Mouse (Mus musculus) intestine, embryonic 14.5 days (tissue): ENCODE measurements at regions not wholly inside any gene's neighbourhood (a gene's known extent, or its start where the extent isn't known, plus 50 kb on each side); places are given as distances from the start of the nearest gene placed in this dataset.

Experiments used
- ATAC-seq: fragments of 200-750 bp; cut with Nextera tagmentation; replicated peaks from 2 replicates; pipeline ENCODE4 v1.8.0; 2017; ENCODE audit warnings: low read depth, moderate number of reproducible peaks, moderate TSS enrichment, moderate library complexity; ENCODE audit not compliant: low FRiP score, low TSS enrichment
- DNase-seq: peaks from one replicate; pipeline ENCODE4 v3.0.0-alpha.2; 2018; ENCODE audit warnings: low spot score
- H3K27ac ChIP-seq: fragments of 300-500 bp; sonication (generic); 2 replicates; pipeline ENCODE4 v1.5.1; 2014; ENCODE audit warnings: low read depth, mild to moderate bottlenecking, control low read depth
- H3K27me3 ChIP-seq: fragments of 300-500 bp; sonication (generic); replicated peaks from 2 replicates; pipeline ENCODE4 v1.6.1; 2014; ENCODE audit warnings: low read length, control low read depth; ENCODE audit not compliant: control insufficient read depth, insufficient read depth
- H3K36me3 ChIP-seq: fragments of 300-500 bp; sonication (generic); 2 replicates; pipeline ENCODE4 v1.6.1; 2014; ENCODE audit warnings: low read length, control low read depth; ENCODE audit not compliant: control insufficient read depth, insufficient read depth
- H3K4me1 ChIP-seq: fragments of 300-500 bp; sonication (generic); replicated peaks from 2 replicates; pipeline ENCODE4 v1.6.1; 2014; ENCODE audit warnings: low read length, control low read depth, mixed read lengths; ENCODE audit not compliant: control insufficient read depth, insufficient read depth
- H3K4me2 ChIP-seq: fragments of 300-500 bp; sonication (generic); 2 replicates; pipeline ENCODE4 v1.6.1; 2014; ENCODE audit warnings: low read length
- H3K4me3 ChIP-seq: fragments of 300-500 bp; sonication (generic); 2 replicates; pipeline ENCODE4 v1.5.1; 2014; ENCODE audit warnings: low read depth, low read length, control low read depth, mixed read lengths
- H3K9ac ChIP-seq: fragments of 300-500 bp; sonication (generic); 2 replicates; pipeline ENCODE4 v1.6.1; 2014; ENCODE audit warnings: mild to moderate bottlenecking, low read length
- H3K9me3 ChIP-seq: fragments of 300-500 bp; sonication (generic); 2 replicates; pipeline ENCODE4 v1.6.1; 2016; ENCODE audit warnings: low read length, control low read depth; ENCODE audit not compliant: control insufficient read depth
- WGBS: fragments of 180-500 bp; shearing (Covaris S2); extraction: QIAGEN DNeasy Blood & Tissue Kit; methylation state at CpG from one replicate; pipeline ENCODE4 v1.1.7; 2014; 5-methylcytosine and 5-hydroxymethylcytosine counted together

DNA sequence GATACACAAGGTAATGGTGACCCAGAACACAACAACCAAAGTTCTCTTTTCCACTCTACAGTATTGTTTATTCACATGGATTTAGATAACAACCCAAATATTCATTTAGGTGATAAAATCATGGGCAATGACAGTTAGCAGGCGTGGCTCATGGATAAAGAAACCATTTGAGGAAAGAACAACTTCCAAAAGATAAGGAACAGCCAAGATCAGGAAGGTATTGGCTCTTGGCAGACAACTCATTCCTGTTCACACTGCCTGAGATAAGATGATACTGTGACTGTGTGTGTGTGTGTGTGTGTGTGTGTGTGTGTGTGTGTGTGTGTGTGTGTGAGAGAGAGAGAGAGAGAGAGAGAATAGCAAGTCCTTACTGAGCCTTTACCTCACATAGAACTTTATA, 285.7 kb upstream of the Pard3b start:
- no peaks in the 10 kb centered on the region for H3K27me3 ChIP-seq

DNA sequence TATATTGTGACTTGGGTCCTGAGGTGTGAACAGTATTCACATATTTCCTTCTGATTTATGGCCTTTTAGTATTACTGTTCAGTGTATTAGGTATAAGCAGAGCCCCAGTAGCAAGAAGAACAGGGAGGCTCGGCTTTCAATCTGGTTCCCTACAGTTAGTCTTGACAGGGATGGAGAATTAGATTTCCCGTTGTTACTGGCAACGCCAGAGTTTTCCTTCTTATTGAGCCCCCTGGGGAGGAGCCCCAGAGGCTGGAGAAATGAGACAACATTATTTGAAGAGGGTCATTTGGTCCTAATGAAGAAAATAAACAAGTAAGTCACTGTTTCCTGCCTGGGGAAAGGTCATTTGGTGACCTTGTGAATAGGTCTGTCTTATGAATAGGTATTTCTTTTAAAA, 285.1 kb upstream of the Pard3b start:
- 25% methylated on average over 3 of the region's 3 CpGs for WGBS
- H3K4me2 ChIP-seq: no peak overlapping the region
- no peaks in the 10 kb centered on the region for H3K27me3 ChIP-seq
- no peaks in the 10 kb centered on the region; the same call in 1 of the 2 replicates for H3K4me1 ChIP-seq
- no peak overlapping the region for H3K27ac ChIP-seq
- H3K9me3 ChIP-seq: no peaks in the 10 kb centered on the region
- H3K4me3 ChIP-seq: no peak overlapping the region
- no peak overlapping the region for H3K9ac ChIP-seq
- DNase-seq: no peak
- no peak for ATAC-seq
- no peaks in the 10 kb centered on the region for H3K36me3 ChIP-seq

More for the DNA sequence above, 285.7 kb upstream of the Pard3b start:
- no peaks in the 10 kb centered on the region; the same call in 1 of the 2 replicates for H3K4me1 ChIP-seq
- no peak overlapping the region for H3K4me3 ChIP-seq
- H3K27ac ChIP-seq: no peak overlapping the region
- no peaks in the 10 kb centered on the region for H3K36me3 ChIP-seq
- DNase-seq: no peak
- no peak overlapping the region for H3K4me2 ChIP-seq
- WGBS: 65% methylated on average over 1 of the region's 1 CpGs
- no peak for ATAC-seq
- no peak overlapping the region for H3K9ac ChIP-seq
- H3K9me3 ChIP-seq: no peaks in the 10 kb centered on the region

DNA sequence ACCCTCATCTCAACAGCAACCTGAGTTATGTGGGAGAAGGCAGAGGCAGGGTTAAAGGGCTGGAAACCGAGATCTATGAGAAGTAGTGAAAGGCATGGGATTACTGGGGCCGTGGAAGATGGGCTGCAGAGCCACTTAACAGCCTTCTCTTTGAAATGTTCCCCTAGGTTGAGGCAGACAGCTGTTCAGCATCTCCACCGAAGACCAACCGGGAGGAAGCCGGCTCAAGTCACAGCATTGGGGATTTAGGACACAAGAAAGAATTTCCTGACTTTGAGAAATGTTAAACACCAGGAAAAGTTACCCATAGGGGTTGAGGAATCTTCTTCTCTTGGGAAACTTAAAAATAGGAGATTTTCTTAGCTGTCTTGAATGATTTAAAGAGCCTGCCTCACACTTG, 283.4 kb upstream of the Pard3b start:
- WGBS: 30% methylated on average over 5 of the region's 5 CpGs
- no peak overlapping the region for H3K4me3 ChIP-seq
- H3K4me2 ChIP-seq: no peak overlapping the region
- DNase-seq (no peak), ATAC-seq (0 out of 2 replicates have a peak, but pooled peaks have one; percentile 60)
- no peaks in the 10 kb centered on the region for H3K36me3 ChIP-seq
- H3K9me3 ChIP-seq: no peaks in the 10 kb centered on the region
- H3K27ac ChIP-seq: peak overlapping the region; percentile 60
- no peak overlapping the region for H3K9ac ChIP-seq
- no peaks in the 10 kb centered on the region; the same call in 1 of the 2 replicates for H3K4me1 ChIP-seq
- no peaks in the 10 kb centered on the region for H3K27me3 ChIP-seq

DNA sequence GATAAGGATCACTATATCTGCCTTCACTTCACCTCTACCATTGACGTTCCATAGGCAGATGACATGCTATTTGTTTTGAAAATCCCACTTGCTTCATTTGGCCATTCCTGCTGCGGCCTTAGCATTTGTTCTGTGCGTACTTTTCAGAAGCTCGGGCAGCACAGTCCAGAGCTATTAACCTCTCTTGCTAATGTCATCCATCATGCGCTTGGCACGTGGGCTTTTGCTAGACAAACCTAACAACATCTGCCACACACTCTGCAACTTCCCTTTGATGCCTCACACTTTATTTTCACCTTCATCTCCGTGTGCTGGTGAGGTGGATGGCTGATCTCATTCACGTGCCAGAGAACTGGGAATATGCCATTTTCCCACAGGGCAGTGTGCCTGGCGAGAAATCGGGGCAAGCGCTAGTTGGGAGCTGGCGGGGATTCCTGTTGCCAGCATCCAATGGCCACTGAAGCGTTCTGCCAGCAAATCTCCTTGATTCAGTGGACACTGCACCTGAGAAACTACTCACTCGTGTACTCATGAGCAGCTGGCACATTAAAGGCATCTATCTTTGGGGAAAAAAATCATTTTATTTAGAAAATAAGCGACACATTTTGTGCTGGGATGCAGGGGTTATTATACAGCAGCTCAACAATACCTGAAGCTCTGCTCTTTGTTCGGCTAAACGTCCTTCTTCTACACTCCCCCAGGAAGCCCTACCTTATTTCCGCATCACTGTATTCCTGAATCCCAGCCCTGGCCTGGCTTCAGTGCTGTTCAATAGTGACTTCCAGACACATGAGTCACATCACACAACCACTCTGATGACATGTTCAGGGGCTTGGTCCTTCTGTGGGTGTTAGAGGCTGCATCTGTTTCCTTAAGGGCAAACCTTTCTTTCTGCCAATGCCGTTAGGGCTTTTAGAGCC, 279.4 kb upstream of the Pard3b start:
- Histone ChIP-seq H3K4me3 (no peak overlapping the region), H3K9me3 (no peaks in the 10 kb centered on the region), H3K4me1 (no peaks in the 10 kb centered on the region), H3K4me2 (no peak overlapping the region), H3K36me3 (no peaks in the 10 kb centered on the region), H3K27ac (no peak overlapping the region), H3K27me3 (no peaks in the 10 kb centered on the region), H3K9ac (no peak overlapping the region)
- WGBS: 61% methylated on average over 19 of the region's 19 CpGs
- DNase-seq (no peak), ATAC-seq (no peak)

DNA sequence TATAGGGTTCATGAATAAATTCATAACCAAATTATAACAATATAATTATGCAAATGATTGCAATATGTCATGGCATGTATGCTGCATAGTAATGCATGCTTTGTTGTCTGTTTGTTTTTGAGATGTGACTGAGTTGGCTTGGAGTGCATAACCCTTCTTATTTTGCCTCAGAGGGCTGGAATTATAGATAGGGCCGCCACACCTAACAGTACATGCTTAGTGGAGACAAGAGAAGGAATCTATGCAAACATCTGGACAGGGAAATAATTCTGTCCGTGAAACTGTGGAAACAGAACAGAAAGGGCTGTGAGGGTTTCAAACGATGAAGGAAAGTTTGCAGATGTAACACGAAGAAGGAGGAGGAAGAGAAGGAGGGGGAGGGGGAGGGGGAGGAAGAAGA, 266.0 kb upstream of the Pard3b start:
- Histone ChIP-seq H3K9me3 (0 out of 2 replicates have a peak, but pooled peaks cover 3% of the 10 kb centered on the region), H3K4me3 (no peak overlapping the region), H3K27ac (no peak overlapping the region), H3K4me1 (peaks cover 21% of the 10 kb centered on the region; the same call in 1 of the 2 replicates), H3K36me3 (no peaks in the 10 kb centered on the region), H3K4me2 (no peak overlapping the region), H3K9ac (no peak overlapping the region), H3K27me3 (no peaks in the 10 kb centered on the region)
- DNase-seq (no peak), ATAC-seq (no peak)
- 44% methylated on average over 4 of the region's 4 CpGs for WGBS

DNA sequence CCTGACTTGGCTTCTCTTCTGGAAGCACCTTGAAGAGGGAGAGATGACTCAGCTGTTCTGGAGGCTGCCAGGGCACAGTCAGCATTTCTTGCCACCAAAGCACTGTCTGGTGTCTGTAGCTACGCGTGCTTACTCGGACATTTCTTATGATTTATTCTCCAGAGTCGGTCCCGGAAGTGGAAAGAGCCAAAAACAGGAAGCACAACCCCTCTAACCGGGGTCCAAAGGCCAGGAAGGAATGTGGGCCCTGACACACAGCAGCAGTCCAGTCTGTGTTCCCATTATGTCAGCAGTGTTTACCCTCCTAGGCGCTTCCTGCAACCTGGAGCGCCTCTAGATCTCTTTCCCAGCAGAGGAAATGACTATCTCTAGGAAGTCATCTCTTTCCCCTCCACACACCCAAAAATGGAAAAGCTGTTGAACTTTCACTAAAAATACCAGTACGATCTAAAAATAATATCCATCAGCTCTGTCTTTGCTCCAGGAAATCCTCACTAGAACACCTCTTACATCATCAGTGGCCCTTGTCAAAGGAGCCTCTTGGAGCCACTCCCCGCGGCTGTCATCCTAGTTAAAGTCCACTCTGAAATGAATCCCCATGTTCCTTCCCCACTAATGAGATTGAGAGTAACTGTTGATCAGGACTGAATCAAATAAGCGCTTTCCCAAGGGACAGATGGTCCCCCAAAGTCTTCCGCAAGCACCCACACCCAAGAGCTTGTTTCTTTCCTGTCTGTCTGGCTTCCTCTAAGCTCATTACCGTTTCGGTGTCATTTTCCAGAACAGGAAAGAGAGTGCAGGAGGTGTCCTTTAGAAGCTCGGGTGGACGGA, 264.7 kb upstream of the Pard3b start:
- DNase-seq (no peak), ATAC-seq (no peak)
- 44% methylated on average over 17 of the region's 17 CpGs for WGBS
- Histone ChIP-seq H3K4me1 (peaks cover 32% of the 10 kb centered on the region), H3K4me3 (no peak overlapping the region), H3K36me3 (no peaks in the 10 kb centered on the region), H3K27me3 (no peaks in the 10 kb centered on the region), H3K4me2 (no peak overlapping the region), H3K27ac (no peak overlapping the region), H3K9me3 (0 out of 2 replicates have a peak, but pooled peaks cover 3% of the 10 kb centered on the region), H3K9ac (no peak overlapping the region)

DNA sequence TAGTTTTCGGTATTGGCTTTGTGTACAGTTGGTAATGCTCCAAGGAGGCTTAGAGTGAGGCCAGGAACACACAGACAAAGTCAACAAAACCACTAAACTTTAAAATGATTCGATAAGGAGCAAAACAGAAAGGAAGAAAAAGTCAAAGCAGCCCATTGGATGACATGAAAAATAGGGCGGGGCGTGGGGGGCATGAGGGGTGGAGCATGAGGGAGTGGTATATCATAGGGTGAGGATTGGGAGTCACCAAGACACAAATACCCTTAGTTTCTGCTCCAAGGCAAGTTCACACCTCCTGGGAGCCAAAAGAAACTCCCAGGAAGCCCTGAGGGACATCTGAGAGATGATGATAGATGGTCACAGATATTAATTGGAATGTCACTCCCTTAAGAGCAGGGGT, 262.2 kb upstream of the Pard3b start:
- peaks cover 33% of the 10 kb centered on the region for H3K4me1 ChIP-seq
- no peak overlapping the region for H3K4me3 ChIP-seq
- ATAC-seq: no peak
- H3K9ac ChIP-seq: no peak overlapping the region
- no peaks in the 10 kb centered on the region for H3K36me3 ChIP-seq
- no peak for DNase-seq
- no peaks in the 10 kb centered on the region for H3K27me3 ChIP-seq
- no peak overlapping the region for H3K4me2 ChIP-seq
- 48% methylated on average over 4 of the region's 4 CpGs for WGBS
- no peak overlapping the region for H3K27ac ChIP-seq
- H3K9me3 ChIP-seq: no peaks in the 10 kb centered on the region

DNA sequence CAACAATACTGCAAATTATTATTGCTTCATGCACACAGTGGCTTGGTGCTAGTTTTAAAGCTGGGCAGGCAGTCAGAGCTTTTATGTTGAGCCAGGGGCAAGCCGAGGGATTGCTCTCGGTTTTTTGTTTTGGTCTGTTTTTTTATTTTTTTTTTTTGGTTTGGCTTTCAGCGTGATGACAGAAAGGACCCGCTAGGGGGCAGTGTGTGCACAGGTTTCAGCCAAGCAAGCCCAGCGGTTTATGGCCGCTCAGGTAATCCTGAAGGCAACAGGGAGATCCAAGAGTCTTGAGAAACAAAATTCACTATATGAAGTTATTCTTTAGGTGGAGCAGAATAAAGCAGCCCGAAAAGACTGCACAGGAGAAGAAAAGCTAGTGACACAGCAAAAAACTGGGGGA, 261.6 kb upstream of the Pard3b start:
- Histone ChIP-seq H3K4me2 (peak overlapping the region; percentile 33; the same call in 1 of the 2 replicates), H3K9ac (no peak overlapping the region), H3K4me1 (peaks cover 33% of the 10 kb centered on the region), H3K9me3 (no peaks in the 10 kb centered on the region), H3K27me3 (no peaks in the 10 kb centered on the region), H3K27ac (no peak overlapping the region), H3K36me3 (no peaks in the 10 kb centered on the region), H3K4me3 (no peak overlapping the region)
- peak; percentile 89 for DNase-seq
- ATAC-seq: no peak
- WGBS: 2% methylated on average over 7 of the region's 7 CpGs
